Mouse (Mus musculus) cerebellum, adult 11 months (tissue): ENCODE measurements around the gene 1600002K03Rik.
A peak's percentile ranks its signal among the peaks of the same experiment; 100 is the strongest.
"Not testable (repeated sequence)": the region's sequence is repeated elsewhere in the genome, so short reads cannot be mapped to it uniquely, and the experiment has no call there.

Experiments used
- DNase-seq: peaks from one replicate; pipeline ENCODE4 v3.0.0; 2022

1600002K03Rik gene

GRCm38 (mm10) chr10:80190491-80191051, 17.8 kb downstream of the 1600002K03Rik start:
- DNase-seq, result no peak

- DNase-seq, result no peak
Observed at GRCm38 (mm10) chr10:80193976-80194375, 21.2 kb downstream of the 1600002K03Rik start.

- no peak for DNase-seq
Observed at GRCm38 (mm10) chr10:80194441-80194840, 21.7 kb downstream of the 1600002K03Rik start.

GRCm38 (mm10) chr10:80196167-80196566, 23.4 kb downstream of the 1600002K03Rik start:
- no peak for DNase-seq

GRCm38 (mm10) chr10:80196778-80197581, 24.2 kb downstream of the 1600002K03Rik start:
- DNase-seq, result no peak

GRCm38 (mm10) chr10:80199440-80200008, 26.8 kb downstream of the 1600002K03Rik start:
- DNase-seq, result peak; percentile 82

GRCm38 (mm10) chr10:80200485-80200884, 27.7 kb downstream of the 1600002K03Rik start:
- no peak for DNase-seq

GRCm38 (mm10) chr10:80204055-80204454, 31.3 kb downstream of the 1600002K03Rik start:
- no peak for DNase-seq

GRCm38 (mm10) chr10:80207201-80207600, 34.5 kb downstream of the 1600002K03Rik start:
- no peak for DNase-seq

GRCm38 (mm10) chr10:80207676-80208075, 34.9 kb downstream of the 1600002K03Rik start:
- DNase-seq, result no peak

- DNase-seq, result no peak
Observed at GRCm38 (mm10) chr10:80208248-80208647, 35.5 kb downstream of the 1600002K03Rik start.

- DNase-seq, result no peak
Observed at GRCm38 (mm10) chr10:80208841-80209371, 36.2 kb downstream of the 1600002K03Rik start.

GRCm38 (mm10) chr10:80211547-80212103, 38.9 kb downstream of the 1600002K03Rik start:
- DNase-seq, result not testable (repeated sequence)

- no peak for DNase-seq
Observed at GRCm38 (mm10) chr10:80215048-80215772, 42.5 kb downstream of the 1600002K03Rik start.

- no peak for DNase-seq
Observed at GRCm38 (mm10) chr10:80220676-80221075, 47.9 kb downstream of the 1600002K03Rik start.

- not testable (repeated sequence) for DNase-seq
Observed at GRCm38 (mm10) chr10:80223137-80223536, 50.4 kb downstream of the 1600002K03Rik start.
